Mouse (Mus musculus): ENCODE data around the gene Plbd2. TPM values are rescaled to one million over a fixed set of nuclear protein-coding genes. Genes with fewer than 3 reads are reported as not detected.

The Plbd2 gene
- polyA plus RNA-seq, 2 experiments = 4.3 to 10.3 TPM

DNA sequence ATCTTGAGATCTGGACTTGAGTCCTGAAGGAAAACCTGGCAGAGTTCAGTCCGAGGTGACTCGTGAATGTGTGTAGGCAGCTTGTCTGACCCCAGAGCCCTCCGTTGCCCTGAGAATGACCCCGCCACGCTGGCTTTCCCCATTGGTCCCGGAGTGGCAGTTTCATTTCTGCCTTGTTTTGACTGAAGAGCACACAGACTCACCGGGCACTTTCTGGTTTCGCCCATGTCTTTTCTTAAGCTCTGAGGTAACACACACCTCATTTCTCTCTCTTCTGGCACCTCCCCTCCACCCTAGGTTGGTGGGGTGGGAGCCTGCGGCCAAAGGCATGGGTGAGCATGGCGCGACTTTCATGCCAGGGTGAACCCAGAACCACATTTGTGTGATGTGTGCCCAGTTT, 22.9 kb upstream of the Plbd2 start:
- no peak for ATAC-seq (ENCODE audit: insufficient read depth)
- 67% methylated on average over 11 of the region's 11 CpGs for WGBS (ENCODE audit: insufficient replicate concordance)
- TF ChIP-seq CTCF (IDR thresholded peaks at IDR 0.05; ENCODE audit: low read depth) (no peak), EP300 (IDR thresholded peaks at IDR 0.05; ENCODE audit: low read depth) (no peak)

GRCm38 (mm10) chr5:120525737-120526136, 22.3 kb upstream of the Plbd2 start:
- 33% methylated on average over 5 of the region's 5 CpGs for WGBS (ENCODE audit: insufficient replicate concordance)
- DNase-seq (ENCODE audit: low read depth in 3 of 3, low spot score in 3 of 3) (peak in 1 of 3 experiments; percentile 19), ATAC-seq (ENCODE audit: insufficient read depth) (peak; percentile 22; the same call in 1 of the 2 replicates)
- H3K27ac ChIP-seq = no peak overlapping the region
- TF ChIP-seq EP300 (IDR thresholded peaks at IDR 0.05; ENCODE audit: low read depth) = no peak
- TF ChIP-seq CTCF (IDR thresholded peaks at IDR 0.05; ENCODE audit: low read depth) = peak; percentile 78
- H3K4me3 ChIP-seq (ENCODE audit: insufficient read depth in 1 of 2, low read depth in 2 of 2, low read length in 2 of 2) = no peak overlapping the region
- H3K4me1 ChIP-seq (replicated peaks; ENCODE audit: control insufficient read depth in 2 of 2, insufficient read depth in 2 of 2, low read length in 1 of 2) = peaks cover 6% of the 10 kb centered on the region in 2 experiments
- H3K36me3 ChIP-seq (replicated peaks; ENCODE audit: control insufficient read depth, insufficient read depth, low read depth) = no peaks in the 10 kb centered on the region
- H3K27me3 ChIP-seq (ENCODE audit: control insufficient read depth, insufficient read depth, low read length) = no peaks in the 10 kb centered on the region
- no peak overlapping the region for H3K4me2 ChIP-seq (ENCODE audit: low read depth)
- H3K9ac ChIP-seq (replicated peaks) = no peak overlapping the region
- H3K9me3 ChIP-seq (ENCODE audit: control insufficient read depth, low read length) = no peaks in the 10 kb centered on the region

More for the DNA sequence above, 22.9 kb upstream of the Plbd2 start:
- Histone ChIP-seq H3K4me2 (ENCODE audit: low read depth) (no peak overlapping the region), H3K27me3 (ENCODE audit: control insufficient read depth, insufficient read depth, low read length) (no peaks in the 10 kb centered on the region), H3K27ac (no peak overlapping the region), H3K4me3 (ENCODE audit: insufficient read depth in 1 of 2, low read depth in 2 of 2, low read length in 2 of 2) (no peak overlapping the region), H3K9me3 (ENCODE audit: control insufficient read depth, low read length) (no peaks in the 10 kb centered on the region), H3K36me3 (replicated peaks; ENCODE audit: control insufficient read depth, insufficient read depth, low read depth) (no peaks in the 10 kb centered on the region), H3K9ac (replicated peaks) (no peak overlapping the region), H3K4me1 (replicated peaks; ENCODE audit: control insufficient read depth in 2 of 2, insufficient read depth in 2 of 2, low read length in 1 of 2) (peaks cover 6% of the 10 kb centered on the region in 2 experiments)
- DNase-seq (ENCODE audit: low read depth in 3 of 3, low spot score in 3 of 3) = no peak

DNA sequence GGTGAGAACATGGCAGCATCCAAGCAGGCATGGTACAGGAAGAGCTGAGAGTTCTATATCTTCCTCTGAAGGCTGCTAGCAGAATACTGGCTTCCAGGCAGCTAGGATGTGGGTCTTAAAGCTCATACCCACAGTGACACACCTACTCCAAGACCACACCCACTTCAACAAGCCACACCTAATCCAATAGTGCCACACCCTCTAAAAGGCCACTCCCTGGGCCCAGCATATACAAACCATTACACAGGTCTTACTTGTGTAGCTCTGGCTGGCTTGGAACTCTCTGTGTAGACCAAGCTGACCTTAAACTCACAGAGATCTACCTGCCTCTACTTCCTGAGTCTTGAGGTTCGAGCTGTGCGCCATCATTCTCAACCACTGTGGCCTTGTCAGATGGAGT, 21.3 kb upstream of the Plbd2 start:
- no peak overlapping the region for H3K4me2 ChIP-seq (ENCODE audit: low read depth)
- H3K27ac ChIP-seq = no peak overlapping the region
- peaks cover 6% of the 10 kb centered on the region in 2 experiments for H3K4me1 ChIP-seq (replicated peaks; ENCODE audit: control insufficient read depth in 2 of 2, insufficient read depth in 2 of 2, low read length in 1 of 2)
- H3K27me3 ChIP-seq (ENCODE audit: control insufficient read depth, insufficient read depth, low read length) = no peaks in the 10 kb centered on the region
- no peaks in the 10 kb centered on the region for H3K36me3 ChIP-seq (replicated peaks; ENCODE audit: control insufficient read depth, insufficient read depth, low read depth)
- H3K9me3 ChIP-seq (ENCODE audit: control insufficient read depth, low read length) = no peaks in the 10 kb centered on the region
- WGBS (ENCODE audit: insufficient replicate concordance) = 81% methylated on average over 2 of the region's 2 CpGs
- peak in 1 of 3 experiments; percentile 46 for DNase-seq (ENCODE audit: low read depth in 3 of 3, low spot score in 3 of 3)
- ATAC-seq (ENCODE audit: insufficient read depth) = peak; percentile 65
- H3K9ac ChIP-seq (replicated peaks) = no peak overlapping the region
- H3K4me3 ChIP-seq (ENCODE audit: insufficient read depth in 1 of 2, low read depth in 2 of 2, low read length in 2 of 2) = no peak overlapping the region
- no peak for TF ChIP-seq CTCF (IDR thresholded peaks at IDR 0.05; ENCODE audit: low read depth)
- TF ChIP-seq EP300 (IDR thresholded peaks at IDR 0.05; ENCODE audit: low read depth) = no peak

DNA sequence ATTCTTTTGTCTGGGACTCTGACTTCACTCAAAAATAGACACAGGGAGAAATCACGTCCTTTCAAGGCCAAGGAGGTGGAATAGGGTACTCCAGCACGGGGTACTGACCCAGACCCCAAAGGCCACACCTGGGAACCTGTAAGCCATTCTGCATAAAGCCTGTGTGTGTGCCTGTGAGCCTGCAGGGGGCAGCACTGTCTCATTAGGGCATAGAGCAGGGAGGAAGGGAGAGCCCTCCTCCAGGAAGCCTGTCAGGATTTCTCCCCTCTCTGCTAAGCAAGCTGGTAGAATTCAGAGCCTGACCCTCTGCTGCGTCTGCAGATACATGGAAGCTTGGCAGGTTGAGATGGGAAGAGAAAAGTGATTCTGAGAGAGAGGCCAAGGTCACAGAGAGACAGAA, 19.2 kb upstream of the Plbd2 start:
- Histone ChIP-seq H3K4me3 (ENCODE audit: insufficient read depth in 1 of 2, low read depth in 2 of 2, low read length in 2 of 2) (no peak overlapping the region), H3K4me2 (ENCODE audit: low read depth) (no peak overlapping the region), H3K27ac (no peak overlapping the region), H3K4me1 (replicated peaks; ENCODE audit: control insufficient read depth in 2 of 2, insufficient read depth in 2 of 2, low read length in 1 of 2) (peaks cover 6% of the 10 kb centered on the region in 2 experiments), H3K36me3 (replicated peaks; ENCODE audit: control insufficient read depth, insufficient read depth, low read depth) (no peaks in the 10 kb centered on the region), H3K9ac (replicated peaks) (no peak overlapping the region), H3K27me3 (ENCODE audit: control insufficient read depth, insufficient read depth, low read length) (no peaks in the 10 kb centered on the region), H3K9me3 (ENCODE audit: control insufficient read depth, low read length) (no peaks in the 10 kb centered on the region)
- WGBS (ENCODE audit: insufficient replicate concordance) = 71% methylated on average over 3 of the region's 3 CpGs
- peak; percentile 84 for TF ChIP-seq CTCF (IDR thresholded peaks at IDR 0.05; ENCODE audit: low read depth)
- no peak for TF ChIP-seq EP300 (IDR thresholded peaks at IDR 0.05; ENCODE audit: low read depth)
- no peak for ATAC-seq (ENCODE audit: insufficient read depth)
- peak in 2 of 3 experiments; percentile 22 to 30 for DNase-seq (ENCODE audit: low read depth in 3 of 3, low spot score in 3 of 3)

DNA sequence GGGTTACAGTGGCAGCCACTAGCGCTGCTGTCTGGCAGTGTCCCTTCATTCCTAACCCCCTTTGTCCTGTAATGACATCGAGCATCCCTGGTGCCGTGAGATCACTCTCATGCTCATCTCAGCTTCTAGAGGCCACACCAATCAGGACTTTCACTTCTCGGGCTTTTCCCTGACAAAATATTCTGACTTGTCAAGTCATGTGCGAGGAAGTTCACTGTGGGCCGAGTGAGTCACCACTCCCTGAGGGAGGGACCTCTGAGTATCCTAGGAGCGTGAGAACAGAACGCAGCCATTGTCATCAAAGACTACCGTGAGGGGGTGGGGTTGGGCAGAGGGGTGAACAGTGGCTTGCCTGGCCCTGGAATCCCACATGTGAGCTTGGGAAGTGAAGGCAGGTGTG, 14.1 kb upstream of the Plbd2 start:
- ATAC-seq (ENCODE audit: insufficient read depth) (no peak), DNase-seq (ENCODE audit: low read depth in 3 of 3, low spot score in 3 of 3) (peak in 1 of 3 experiments; percentile 17)
- TF ChIP-seq CTCF (IDR thresholded peaks at IDR 0.05; ENCODE audit: low read depth) (no peak), EP300 (IDR thresholded peaks at IDR 0.05; ENCODE audit: low read depth) (no peak)
- Histone ChIP-seq H3K27ac (no peak overlapping the region), H3K4me3 (ENCODE audit: insufficient read depth in 1 of 2, low read depth in 2 of 2, low read length in 2 of 2) (no peak overlapping the region), H3K4me1 (replicated peaks; ENCODE audit: control insufficient read depth in 2 of 2, insufficient read depth in 2 of 2, low read length in 1 of 2) (peaks cover 0 to 2% of the 10 kb centered on the region in 2 experiments; a peak in 1 of 4 replicates), H3K36me3 (replicated peaks; ENCODE audit: control insufficient read depth, insufficient read depth, low read depth) (no peaks in the 10 kb centered on the region), H3K4me2 (ENCODE audit: low read depth) (no peak overlapping the region), H3K9me3 (ENCODE audit: control insufficient read depth, low read length) (no peaks in the 10 kb centered on the region), H3K27me3 (ENCODE audit: control insufficient read depth, insufficient read depth, low read length) (no peaks in the 10 kb centered on the region), H3K9ac (replicated peaks) (no peak overlapping the region)
- 56% methylated on average over 9 of the region's 9 CpGs for WGBS (ENCODE audit: insufficient replicate concordance)

Measured in liver, embryonic 14.5 days (tissue).